Mouse (Mus musculus) retina, postnatal 1 day (tissue): Measurements from ENCODE around the gene Sf3b6.
A peak's percentile ranks its signal among the peaks of the same experiment; 100 is the strongest.

Source experiments
- DNase-seq: peaks from one replicate; pipeline ENCODE4 v3.0.0-alpha.2; 2012

Sf3b6 gene

DNA sequence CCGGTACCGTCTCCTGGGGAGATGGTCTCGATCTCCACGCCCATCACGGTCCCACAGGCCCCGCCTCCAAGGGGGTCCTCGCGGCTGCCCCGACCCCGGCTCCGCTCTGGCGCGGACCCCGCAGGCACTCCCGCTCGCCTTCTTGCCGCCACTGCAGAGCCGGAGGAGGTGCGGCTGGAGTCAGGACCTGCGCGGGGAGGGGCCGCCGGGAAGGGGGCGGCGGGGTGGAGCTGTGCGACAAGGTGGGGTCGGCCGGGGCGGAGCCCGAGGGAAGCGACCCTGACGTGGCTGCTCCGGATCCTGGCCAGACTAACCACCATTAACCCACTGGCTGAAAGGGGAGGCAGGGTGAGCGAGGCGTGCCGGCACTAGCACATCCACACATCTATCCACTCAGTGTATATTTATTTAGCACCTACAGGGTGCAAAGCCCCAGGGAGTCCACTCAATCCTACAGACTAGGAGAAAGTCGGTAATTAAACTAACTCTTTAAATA lies 24.1 kb downstream of the Sf3b6 start, which contains the start of gene Fkbp1b:
Fkbp1b (minus strand) TSS at position 200 of the 496 bp plus-strand sequence.
- peak; percentile 78 for DNase-seq

DNA sequence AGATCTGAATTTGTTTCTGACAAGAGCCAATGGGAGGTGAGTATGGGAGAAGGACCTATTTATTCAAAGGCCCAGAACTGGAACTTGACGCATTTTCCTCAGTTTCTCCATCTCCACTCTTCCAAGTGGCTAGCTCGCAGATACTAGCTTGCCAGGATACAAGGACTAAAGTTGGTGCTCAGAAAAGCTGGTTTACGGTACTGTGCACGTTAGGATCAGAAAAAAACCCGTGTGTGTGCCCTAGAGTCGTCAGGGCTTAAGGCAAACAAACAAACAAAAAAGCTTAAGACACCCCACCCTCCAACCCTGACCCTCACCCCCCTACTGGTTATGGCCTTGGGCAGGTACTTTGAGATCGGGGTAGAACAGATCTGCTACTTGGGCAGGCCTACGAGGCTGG lies 25.1 kb downstream of the Sf3b6 start:
- no peak for DNase-seq

DNA sequence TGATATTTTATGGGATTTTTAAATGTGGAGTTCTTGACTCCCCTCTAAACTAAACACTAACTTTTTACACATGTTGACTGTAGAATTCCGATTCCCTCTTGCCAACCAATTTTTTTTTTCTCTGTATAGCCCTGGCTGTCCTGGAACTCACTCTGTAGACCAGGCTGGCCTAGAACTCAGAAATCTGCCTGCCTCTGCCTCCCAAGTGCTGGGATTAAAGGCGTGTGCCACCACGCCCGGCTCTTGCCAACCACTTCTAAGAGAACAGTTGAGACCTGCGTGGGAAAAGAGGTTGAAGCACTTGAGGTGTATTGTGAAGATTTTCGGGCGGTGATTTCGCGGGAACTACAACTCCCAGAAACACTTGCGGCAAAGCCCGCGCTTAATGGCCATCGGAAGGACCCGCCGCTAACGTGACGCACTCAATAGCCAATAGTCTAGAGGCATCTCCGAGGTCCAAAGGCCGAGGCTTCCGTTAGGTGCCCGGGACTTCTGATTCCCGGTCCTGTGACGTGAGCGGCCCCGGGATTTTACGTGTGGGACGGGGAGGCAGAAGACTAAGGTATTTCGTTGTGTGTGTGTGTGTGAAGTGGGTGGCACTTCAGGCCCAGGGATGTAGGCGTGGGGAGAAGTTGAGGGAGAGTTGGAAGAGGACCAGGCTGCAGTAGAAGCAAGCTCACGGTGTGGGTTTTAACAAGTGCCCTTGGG lies 25.7 kb downstream of the Sf3b6 start, which contains the start of gene Wdcp:
Wdcp (plus strand) TSS at position 414 of the 708 bp plus-strand sequence.
- peak; percentile 95 for DNase-seq

DNA sequence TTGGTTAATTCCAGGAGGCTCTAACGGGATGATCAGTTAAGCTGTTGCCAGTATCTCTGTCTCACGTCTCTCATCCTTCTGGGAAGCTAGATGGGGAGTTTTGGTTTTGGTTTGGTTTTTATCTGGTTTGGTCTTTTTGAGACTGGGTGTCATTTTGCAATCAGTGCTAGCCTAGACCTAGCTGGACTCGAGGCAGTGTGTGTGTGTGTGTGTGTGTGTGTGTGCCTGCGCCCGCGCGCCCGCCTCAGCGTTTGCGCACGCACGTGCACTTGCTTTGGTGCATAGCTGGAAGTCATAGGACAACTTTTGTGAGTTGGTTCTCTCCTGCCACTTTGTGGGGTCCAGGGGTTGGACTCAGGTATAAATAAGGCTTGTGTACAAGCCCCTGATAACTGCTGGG lies 26.4 kb downstream of the Sf3b6 start:
- peak; percentile 56 for DNase-seq

DNA sequence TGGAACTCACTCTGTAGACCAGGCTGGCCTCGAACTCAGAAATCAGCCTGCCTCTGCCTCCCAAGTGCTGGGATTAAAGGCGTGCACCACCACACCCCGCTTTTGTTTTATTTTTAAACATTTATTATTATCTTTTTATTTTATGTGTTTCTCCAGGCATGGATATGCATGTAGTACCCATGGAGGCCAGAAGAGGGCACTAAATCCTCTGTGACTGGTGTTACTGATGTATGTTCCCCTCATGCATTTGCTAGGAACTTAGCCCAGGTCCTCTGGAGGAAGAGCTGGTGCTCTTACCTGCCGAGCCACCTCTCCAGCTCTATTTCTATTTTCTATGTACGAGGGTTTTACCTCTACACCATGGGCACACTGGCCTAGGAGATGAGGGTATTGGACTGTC lies 38.8 kb downstream of the Sf3b6 start:
- no peak for DNase-seq

DNA sequence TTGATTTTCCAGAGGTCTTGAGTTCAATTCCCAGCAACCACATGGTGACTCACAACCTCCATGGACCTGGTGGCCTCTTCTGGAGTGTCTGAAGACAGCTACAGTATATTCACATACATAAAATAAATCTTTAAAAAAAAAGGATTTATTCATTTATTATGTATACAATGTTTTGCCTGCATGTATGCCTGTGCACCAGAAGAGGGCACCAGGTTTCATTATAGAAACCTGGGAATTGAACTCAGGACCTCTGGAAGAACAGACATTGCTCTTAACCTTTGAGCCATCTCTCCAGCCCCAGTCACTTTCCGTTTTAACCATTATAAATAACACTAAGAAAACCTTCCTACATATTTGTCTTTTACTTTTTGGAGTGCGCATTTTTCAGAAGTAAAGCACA lies 39.5 kb downstream of the Sf3b6 start:
- no peak for DNase-seq

DNA sequence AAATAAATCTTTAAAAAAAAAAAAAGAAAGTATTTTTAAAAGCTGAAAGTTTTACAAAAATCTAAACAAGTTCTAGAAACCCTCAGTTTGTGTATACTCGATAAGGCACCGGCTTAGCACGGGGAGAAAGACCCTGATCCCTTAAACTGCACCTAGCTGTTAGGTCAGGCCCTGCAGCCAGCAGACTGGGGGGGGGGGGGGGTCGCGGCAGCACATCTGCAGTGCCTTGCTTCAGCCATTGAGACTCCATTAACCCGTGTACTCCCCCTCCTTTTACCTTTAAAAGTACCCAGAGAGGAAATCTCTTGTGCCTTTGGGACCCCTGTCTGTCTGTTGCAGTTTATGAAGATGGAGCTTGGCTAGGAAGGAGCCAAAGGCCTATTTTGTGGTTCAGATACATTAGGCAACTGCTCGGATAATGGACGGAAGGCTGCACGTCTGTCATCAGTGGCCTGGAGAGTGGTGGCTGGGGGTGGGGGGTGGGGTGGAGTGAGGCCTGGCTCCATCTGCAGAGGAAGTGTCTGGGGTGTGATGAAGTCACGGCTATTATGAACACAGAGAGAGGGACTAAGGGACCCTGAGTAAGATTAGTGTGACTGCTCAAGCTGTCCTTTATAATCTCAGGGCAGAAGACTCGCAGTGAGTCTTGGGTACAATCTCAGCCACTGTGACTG lies 42.0 kb downstream of the Sf3b6 start:
- DNase-seq: no peak

DNA sequence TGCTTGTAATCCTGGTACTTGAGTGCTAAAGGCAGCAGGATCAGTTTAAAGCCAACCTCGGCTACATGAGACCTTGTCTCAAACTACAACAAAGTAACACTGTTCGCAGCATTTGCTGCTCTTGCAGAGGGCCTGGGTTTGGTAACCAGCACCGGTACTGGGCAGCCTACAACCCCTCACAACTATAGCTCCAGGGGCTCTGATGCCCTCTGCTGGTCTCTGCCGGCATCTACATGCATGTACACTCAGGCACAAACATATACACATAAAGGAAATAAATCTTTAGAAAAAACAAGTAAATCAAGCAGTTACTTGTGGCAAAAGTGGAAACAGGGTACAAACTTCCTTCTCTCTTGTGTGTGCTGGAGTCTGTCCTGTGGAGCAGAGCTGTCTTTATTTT lies 45.3 kb downstream of the Sf3b6 start:
- DNase-seq: no peak

DNA sequence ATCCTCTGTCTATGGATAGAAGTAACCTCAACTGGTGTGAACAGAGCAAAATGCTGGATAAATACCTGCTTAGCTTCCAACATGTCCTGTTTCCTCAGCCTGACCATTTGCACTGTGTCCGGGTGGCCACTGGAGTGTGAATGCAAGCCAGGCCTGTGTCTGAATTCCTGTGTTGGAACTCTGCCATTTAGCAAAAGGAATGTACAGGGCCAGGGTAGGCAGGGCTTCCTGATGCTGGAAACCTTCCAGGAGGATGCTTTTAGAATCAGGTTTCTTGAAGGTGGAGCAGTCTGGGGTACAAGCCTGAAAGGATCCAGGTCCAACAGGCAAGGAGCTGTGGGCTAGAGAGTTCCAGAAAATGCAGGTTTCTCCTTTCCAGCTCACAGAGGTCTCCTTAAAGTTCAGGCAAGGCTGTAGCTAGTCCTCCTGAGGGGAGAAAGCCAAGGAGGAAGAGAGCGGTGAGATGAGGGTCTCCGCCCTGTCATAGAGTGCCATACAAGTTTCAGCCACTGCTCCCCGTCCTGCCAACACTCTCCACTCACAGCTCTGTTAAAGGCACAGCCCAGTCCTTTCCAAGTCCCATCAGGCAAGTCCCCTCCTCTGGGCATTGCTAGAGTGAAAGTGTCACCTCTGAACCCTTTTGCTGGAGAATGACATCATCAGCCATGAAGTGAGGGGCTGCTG lies 46.5 kb downstream of the Sf3b6 start:
- DNase-seq: no peak

DNA sequence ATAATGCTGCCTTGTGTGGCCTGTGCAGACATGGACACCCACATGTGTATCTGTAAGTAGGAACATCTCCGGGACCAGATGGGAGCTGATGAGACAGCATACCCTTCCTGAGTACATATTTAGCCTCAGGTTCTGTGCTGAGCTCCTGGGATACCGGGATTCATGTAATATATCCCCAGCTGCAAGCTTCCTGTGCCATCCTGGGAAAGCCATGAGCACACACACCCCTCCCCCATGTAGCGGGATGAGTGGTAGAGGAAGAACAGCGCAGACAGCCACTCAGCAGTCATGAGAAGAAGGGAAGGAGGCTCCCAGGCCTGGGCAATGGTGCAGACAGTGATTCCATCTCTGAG lies 47.0 kb downstream of the Sf3b6 start:
- DNase-seq: peak; percentile 39

DNA sequence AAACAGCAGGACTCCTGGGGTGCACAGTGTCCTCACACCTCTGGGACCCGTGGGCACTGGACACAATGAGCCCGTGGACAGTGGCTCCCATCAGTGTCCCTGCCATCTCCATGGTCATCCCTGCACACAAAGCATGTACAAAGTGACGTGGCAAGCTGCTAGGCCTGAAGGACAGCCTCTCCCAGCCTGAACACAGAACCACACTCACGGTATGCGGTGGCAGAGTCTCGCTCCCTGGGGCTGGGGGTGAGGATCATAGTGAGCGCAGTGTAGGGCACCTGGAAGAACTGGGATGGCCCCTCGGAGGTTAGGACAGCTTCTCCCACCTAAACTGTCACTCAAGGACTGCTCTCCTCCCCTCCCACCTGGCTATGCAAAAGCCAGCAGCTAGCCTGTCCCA lies 51.6 kb downstream of the Sf3b6 start:
- DNase-seq: no peak

DNA sequence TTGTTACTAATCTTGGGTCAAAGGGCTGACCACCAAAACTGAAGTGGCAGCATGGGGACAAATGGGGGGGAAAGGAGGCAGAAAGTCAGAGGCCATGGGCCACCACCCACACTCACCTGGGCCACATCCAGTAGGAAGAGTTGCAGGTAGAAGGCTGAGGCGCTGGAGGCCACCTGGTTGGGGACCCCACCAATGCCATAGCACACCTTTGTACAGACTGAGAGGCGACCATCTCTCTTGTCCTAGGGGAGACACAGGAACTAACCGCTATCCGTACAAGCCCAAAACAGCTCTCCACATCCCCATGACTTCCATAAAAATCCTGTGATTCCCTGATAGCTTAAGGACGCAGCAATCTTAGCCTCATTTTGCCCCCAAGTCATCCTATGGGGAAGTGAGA lies 53.9 kb downstream of the Sf3b6 start:
- no peak for DNase-seq

DNA sequence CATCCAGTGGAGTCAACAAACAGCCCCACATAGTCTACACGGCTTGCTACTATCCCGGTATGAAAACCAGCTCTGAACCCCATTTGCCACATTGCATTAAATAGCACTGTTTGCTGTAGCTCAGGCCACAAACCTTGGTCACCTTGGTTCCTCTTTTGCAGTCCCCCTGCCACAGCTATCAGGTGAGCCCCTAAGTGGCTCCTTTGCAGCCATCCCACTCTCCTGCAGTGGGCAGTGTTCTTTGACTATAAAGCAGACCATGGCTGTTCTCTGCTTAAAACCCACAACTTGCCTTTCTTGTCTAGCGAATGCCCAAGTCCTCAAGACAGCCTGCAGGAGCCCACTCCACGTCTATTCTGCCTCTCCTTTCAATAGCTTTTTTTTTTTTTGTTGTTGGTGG lies 54.9 kb downstream of the Sf3b6 start:
- DNase-seq: no peak

DNA sequence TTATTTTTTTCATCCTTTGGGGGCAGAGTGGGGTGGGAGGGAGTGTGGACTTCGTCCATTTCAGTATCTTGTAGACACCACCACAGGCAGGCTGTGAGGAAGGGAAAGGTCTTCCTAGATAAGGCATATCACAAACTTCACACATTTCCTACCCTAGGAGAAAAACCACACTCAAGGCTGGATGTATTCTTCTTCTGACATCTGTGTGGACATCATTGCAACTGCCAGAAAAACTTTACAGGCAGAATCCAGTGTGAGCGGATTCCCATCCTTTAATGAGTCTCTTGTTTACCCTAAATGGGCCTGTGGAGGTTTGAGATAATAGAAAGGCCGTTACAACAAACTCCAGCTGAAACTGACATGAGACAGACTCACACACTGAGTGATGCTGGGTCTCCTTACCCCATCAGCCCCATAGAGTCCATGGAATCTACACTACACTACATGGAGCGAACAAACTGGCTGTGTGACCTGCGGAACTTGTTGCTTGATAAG lies 55.7 kb downstream of the Sf3b6 start:
- no peak for DNase-seq

DNA sequence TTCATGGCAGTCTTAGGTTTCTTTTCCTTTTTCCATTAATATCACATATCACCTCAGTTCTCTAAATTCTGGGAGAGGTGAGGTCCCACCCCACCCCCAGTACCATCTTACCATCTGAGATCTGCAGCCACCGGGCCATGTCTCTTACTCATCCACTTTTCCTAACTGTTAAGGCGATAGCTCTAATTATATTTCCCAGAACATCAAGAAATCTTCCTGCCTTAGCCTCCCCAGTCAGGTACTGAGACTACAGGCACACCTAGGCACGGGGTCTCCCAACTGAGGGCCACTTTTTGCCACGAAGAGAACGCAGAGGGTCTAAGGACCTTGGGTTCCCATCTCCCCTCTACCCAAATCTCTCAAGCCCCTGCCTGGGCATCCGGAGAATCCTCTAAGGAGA lies 56.2 kb downstream of the Sf3b6 start:
- DNase-seq: no peak

DNA sequence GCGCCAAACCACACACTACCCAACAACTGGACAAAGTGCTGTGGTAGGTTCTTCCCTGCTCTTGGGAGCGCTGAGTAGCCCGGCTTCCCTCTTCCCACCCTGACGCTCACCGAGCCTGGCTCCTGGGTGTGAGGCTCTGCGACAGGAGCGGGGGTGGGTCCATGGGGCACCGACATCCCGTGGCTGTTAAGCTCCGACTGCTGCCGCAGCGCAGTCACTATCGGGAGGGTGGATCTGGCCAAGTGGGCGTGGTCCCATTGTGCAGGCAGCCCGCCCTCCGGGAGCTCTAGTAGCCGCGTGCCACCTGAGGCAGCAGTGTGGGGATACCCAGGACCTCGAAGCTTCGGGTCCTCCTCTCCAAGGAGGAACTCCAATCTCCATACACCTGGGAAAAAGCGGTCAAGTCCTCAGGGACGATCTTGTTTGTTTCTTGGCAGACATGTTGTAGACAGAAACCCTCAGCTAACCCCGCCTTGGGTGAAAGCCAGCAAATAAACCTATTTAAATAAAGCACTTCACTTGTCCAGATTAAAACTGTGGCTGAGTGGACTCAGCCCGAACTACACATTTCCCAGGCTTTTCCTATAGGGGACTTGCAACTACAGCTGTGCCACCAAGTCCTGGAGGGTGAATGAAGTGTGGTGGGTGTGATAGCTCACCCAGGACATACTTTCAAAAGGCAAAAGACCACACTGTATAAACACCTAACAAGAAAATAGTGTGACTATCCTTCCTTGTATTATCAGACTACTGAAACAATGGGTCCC lies 57.0 kb downstream of the Sf3b6 start, which contains the start of gene Mfsd2b:
Mfsd2b (minus strand) TSS at position 199 of the 767 bp plus-strand sequence.
- peak; percentile 80 for DNase-seq

DNA sequence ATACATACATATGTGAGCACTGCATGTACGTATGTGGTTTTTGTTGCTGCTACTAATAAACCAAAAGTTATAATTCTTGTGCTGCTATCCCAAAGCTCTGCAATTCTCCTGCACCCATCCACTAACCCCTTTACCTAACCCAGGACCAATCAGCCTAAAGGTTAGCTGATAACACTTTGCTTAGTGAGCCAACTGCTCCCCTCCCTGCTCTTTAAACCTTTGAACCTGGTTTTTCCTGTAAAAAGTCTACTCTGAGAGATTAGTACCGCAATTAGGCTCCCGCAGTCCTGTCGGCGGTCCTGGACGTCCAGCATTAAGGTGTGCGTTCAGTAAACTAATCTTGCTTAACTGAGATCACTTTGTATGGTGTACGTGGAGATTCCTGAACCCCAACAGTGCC lies 58.3 kb downstream of the Sf3b6 start:
- DNase-seq: no peak
